Mouse (Mus musculus) testis, adult 2 months (tissue): ENCODE data around the gene Sh3d21.

Experiments
- CTCF ChIP-seq: fragments of 200-500 bp; IDR thresholded peaks from 2 replicates; pipeline ENCODE4 v1.5.1; 2012; ENCODE audit warnings: low read depth, mild to moderate bottlenecking, inconsistent platforms, low read length, moderate library complexity; ENCODE audit not compliant: control insufficient read depth, insufficient read depth, insufficient replicate concordance
- POLR2A ChIP-seq: fragments of 200-500 bp; IDR thresholded peaks from 2 replicates; pipeline ENCODE4 v1.6.1; 2012; ENCODE audit warnings: low read depth, mild to moderate bottlenecking, inconsistent platforms, low read length, moderate library complexity; ENCODE audit not compliant: control insufficient read depth

DNA sequence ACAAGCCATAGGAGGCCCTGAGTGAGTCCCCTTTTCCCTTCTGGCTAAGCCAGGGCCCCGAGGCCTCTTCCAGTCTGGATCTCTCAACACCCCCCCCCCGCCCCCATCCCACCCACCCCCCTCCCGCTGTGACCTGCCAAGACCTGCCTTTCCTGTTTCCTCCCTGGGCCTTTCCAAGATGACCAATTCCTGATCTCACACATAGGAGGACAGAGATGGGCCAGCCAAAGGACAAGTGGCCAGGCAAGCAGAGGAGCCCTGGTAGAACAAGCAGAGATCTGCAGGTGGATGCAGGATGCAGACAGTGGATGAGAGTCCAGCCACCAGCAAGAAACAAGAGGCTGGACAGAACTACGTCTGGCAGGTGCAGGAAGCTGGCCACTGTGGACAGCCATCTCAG is 17.9 kb downstream of the Sh3d21 start:
- TF ChIP-seq CTCF (no peak), POLR2A (no peak)
